Mouse (Mus musculus): ENCODE measurements at regions not wholly inside any gene's neighbourhood (a gene's known extent, or its start where the extent isn't known, plus 50 kb on each side); places are given as distances from the start of the nearest gene placed in this dataset.

- DNase-seq: no peak
These were observed 896.0 kb upstream of the Flrt2 start for GRCm38 (mm10) chr12:94795913-94796615.

GRCm38 (mm10) chr12:94804692-94805091 is 887.3 kb upstream of the Flrt2 start:
- DNase-seq: no peak

- DNase-seq: no peak
These were observed 860.6 kb upstream of the Flrt2 start for GRCm38 (mm10) chr12:94831400-94831799.

- no peak for DNase-seq
These were observed 829.3 kb upstream of the Flrt2 start for GRCm38 (mm10) chr12:94862720-94863119.

DNA sequence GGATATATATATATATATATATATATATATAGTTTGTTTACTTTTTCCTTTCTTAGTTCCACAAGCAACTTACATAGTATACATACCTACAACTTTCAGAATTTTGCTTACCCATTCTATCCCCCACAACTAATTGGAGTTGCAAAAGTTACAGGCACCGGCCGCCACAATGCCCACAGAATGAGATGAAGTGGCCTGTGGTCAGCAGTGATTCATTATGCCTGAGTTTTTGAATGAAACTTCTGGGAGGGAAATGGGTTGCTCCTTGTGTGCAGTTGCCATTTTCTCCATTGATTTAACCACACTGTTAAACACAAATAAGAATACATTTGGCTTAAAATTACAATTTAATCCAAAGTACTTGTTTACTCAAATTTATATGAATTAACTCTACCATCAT is 781.2 kb upstream of the Flrt2 start:
- DNase-seq: no peak

DNA sequence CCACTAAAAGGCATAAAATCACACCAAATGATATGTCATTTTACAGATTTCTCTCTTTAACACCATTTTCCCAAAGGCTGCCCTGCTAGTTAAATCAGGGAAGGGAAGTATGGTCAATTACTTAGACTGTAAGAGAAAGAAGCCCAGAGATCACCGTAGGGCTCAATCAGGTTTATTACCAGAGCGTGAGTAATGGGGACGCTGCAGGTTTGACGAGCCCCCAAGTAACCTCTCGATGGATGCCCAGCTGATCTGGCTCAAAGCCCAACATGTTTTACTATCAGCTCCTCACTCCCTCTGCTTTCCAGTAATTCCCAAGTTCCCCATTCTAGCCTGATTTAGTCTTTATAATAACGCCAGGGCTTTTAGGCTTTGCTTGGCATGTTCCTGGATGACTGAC is 749.0 kb upstream of the Flrt2 start:
- no peak for DNase-seq
